In the genomic region with DNA sequence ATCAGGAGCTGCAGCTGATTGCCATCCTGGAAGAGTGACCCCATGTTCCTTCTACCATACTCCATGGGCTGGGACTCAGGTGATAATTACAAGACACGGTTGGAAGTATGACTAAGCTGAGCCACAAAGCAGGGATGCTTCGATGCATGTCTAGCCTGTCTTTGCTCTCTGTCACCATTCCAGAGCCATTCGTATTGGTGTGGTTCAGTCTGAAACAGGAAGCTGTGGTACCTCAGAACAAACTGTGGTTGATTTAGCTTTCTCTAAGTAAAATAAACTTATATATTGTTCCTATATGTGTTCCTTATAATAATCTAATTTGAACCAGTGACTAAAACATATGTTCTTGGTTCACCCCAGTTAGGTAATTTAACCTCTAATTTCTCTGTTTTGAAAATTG, we compare ENCODE assay signal across 16 mouse cellular contexts.
DNase-seq lines count a peak whose midpoint lies in the region; ATAC-seq and TF ChIP-seq lines count a peak whose summit lies in the region.
"Had no signal": no experiment of that assay in that cellular context is flagged by ENCODE, and none has a peak within 500 bp of the region (broad histone marks: within the 10 kb centered on the region; RNA-seq: fewer than 3 reads in every experiment).

No protein-coding gene starts in this region.

- no peak for DNase-seq in gastrocnemius, adult 2 months
- DNase-seq in gastrocnemius, postnatal 10 days = no peak
- DNase-seq in 3T3-L1 (ENCODE audit: low read depth, low spot score) = peak; percentile 61
- DNase-seq in kidney, adult 11 months = no peak
- no peak for DNase-seq in cerebellum, adult 8-10 months
- DNase-seq in cerebellum, postnatal 4 days (ENCODE audit: low spot score in 2 of 2) = no peak
- DNase-seq: kidney, postnatal 4 days had no signal

- H3K27ac ChIP-seq in gastrocnemius, adult 2 months = peak overlapping the region; percentile 66; the same call in 1 of the 2 replicates
- H3K27ac ChIP-seq: embryonic facial prominence, embryonic 13.5 days; forebrain, embryonic 10.5 days; hindbrain, embryonic 10.5 days; limb, embryonic 13.5 days; liver, embryonic 14.5 days; midbrain, embryonic 10.5 days had no signal

- intact Hi-C loops in gastrocnemius, adult 2 months (cut with DNase I) = no loop called here

- peak; percentile 45 for ATAC-seq in activated CD4-positive, CD25-positive, alpha-beta regulatory T cell, adult 4 months
- peak; percentile 44 for ATAC-seq in megakaryocyte progenitor cell, adult 5-6 weeks (replicated peaks; ENCODE audit: poor library complexity)

- H3K4me3 ChIP-seq in gastrocnemius, adult 2 months = no peak overlapping the region
- H3K4me3 ChIP-seq: embryonic facial prominence, embryonic 13.5 days; forebrain, embryonic 10.5 days; heart, embryonic 12.5 days; hindbrain, embryonic 10.5 days; limb, embryonic 13.5 days; midbrain, embryonic 10.5 days had no signal

- no peak for TF ChIP-seq CTCF in gastrocnemius, adult 2 months (IDR thresholded peaks at IDR 0.05)
